Mouse (Mus musculus) bone marrow, adult 2 months (tissue): ENCODE data around the gene Trarg1.

ENCODE experiments used
- CTCF ChIP-seq: fragments of 200-500 bp; IDR thresholded peaks from 2 replicates; pipeline ENCODE4 v1.5.1; 2011; ENCODE audit warnings: low read length, control low read depth; ENCODE audit not compliant: control insufficient read depth, insufficient read depth
- POLR2A ChIP-seq: fragments of 200-500 bp; IDR thresholded peaks from 2 replicates; pipeline ENCODE4 v1.6.1; 2011; ENCODE audit warnings: low read depth, mild to moderate bottlenecking, control low read depth, low read length, borderline replicate concordance; ENCODE audit not compliant: control insufficient read depth

- 0 out of 2 replicates have a peak, but pooled peaks have one; percentile 4 for TF ChIP-seq CTCF
- TF ChIP-seq POLR2A: no peak
These were observed 32.5 kb upstream of the Trarg1 start for GRCm38 (mm10) chr11:76647062-76647461.
